Mouse (Mus musculus) heart, adult 8-10 months (tissue): ENCODE measurements around the gene Spocd1. TPM values are rescaled to one million over a fixed set of nuclear protein-coding genes. Genes with fewer than 3 reads are reported as not detected.

Experiments
- DNase-seq: peaks from one replicate; pipeline ENCODE4 v3.0.0; 2022; ENCODE audit warnings: low spot score
- total RNA-seq, 4 experiments: library from RNA; stranded (reverse); gene quantifications; 2 replicates each; pipeline ENCODE4 v1.2.4; 2022

The Spocd1 gene
- total RNA-seq, 4 experiments from 2014 or later = 0.09 TPM; not detected in 3

DNA sequence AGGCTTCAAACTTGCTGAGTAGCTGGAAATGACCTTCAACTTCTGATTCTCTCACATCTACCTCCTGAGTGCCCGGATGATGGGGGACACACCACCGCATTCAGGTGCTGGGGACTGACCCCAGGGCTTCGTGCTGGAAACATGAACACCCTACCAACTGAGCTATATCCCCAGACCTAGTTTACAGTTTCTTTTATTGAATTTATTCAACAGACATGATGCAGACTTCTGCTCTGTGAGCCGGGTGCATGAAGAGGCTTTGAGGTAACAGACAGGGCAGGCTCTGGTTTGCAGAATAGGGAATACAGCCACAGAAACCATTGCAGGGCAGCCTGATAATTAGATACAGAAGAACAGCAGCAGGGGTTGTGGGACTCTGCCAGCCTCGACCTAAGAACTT lies 10.6 kb upstream of the Spocd1 start:
- DNase-seq = no peak

DNA sequence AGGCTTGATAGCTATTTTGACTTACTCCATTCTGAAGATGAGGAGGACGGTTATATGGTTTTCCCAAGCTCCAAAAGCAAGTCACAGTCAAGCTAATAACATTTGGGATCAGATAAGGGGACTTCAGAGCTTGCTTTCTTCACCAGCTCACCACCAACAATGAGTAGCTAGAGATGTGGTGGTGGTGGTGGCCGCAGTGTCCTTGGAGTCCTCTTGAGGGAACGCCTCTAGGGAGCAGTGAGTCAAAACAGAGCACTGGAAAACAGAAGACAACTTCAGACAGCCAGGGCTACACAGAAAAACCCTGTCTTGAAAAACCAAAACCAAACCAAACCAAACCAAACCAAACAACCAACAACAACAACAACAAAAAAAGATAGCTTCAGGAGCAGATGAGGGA lies 10.1 kb upstream of the Spocd1 start:
- no peak for DNase-seq

DNA sequence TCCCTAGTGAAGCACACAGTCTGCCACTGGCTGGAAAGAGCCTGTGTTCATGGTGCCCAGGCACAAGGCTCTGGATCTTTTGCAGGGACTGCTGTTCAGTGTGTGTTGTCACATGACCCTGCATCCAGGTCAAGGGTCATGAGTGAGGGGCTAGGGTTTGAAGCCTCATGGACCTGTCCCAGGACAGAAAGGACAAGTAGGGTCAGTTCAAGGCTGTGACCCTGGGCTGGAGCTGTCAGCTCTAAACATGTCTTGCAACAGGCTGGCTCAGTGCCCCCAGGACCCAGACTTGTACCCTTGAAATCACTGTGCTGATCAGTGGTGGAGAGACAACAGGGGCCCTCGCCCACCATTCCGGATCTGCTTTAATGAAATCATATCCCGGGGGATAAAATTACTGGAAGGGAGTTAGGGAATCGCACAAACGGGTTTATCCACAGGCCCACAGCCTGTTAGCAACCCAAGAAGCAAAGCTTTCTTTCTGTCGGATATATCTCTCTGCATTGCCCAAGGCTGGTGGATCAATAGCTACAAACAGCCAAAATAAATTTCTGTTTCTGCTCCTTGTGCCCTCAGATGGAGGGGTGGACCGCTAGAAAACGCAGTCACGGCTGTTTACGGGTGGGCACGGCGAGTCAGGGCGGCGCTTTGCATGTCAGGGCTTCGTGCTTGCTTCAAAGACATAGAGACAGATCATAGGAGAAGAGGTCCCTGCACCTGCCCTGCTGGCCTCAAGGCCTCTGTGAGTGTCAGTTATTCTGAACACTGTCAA lies 8.3 kb upstream of the Spocd1 start:
- no peak for DNase-seq

DNA sequence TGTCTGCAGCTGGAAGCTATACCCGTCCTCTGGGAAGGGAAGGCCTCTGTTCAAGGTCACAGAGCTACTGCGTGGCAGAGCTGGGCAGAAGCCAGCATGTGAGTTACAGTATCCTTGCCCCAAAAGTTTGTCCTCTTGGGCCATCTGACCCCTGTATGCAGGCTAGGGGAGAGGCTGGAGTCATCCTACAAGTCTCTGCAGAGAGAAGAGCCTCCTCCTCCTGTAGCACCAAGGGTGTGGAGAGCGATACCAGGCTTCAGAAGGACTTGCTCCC lies 7.8 kb upstream of the Spocd1 start:
- no peak for DNase-seq

DNA sequence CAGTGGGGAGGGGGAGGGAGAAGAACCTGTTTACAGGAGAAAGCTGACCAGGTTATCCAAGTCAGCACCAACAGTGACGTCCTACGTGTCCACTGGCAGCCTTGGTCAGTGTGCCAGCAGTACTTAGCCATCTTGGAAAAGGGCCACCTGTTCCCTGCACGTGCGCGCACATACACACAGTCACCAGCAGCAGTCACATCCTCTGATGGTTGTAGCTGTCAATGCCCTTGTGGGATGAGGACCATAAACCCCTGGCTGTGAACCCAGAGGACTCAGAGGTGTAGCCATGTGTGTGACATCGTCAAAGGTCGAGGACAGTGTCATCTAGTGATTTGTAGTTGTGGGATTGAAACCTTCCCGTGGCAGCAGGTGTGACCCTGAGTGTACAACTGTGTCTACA lies 4.9 kb upstream of the Spocd1 start:
- no peak for DNase-seq

DNA sequence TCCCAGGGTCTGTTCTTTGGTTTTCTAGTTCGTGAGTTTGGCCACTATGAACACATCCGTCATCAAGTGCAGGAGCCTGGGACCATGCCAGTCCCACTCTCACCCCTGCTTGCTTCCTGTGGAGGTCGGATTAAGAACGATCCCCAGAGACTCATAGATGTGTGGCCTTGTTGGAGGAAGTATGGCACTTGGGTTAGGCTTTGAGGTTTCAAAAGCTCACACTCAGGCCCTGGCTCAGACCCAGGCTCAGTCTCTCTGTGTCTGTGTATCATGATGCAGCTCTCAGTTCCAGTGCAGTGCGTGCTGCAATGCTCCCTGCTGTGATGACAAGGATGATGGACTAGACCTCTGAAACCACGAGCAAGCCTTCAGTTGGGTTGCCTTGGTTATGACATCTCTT lies 4.4 kb upstream of the Spocd1 start:
- no peak for DNase-seq

DNA sequence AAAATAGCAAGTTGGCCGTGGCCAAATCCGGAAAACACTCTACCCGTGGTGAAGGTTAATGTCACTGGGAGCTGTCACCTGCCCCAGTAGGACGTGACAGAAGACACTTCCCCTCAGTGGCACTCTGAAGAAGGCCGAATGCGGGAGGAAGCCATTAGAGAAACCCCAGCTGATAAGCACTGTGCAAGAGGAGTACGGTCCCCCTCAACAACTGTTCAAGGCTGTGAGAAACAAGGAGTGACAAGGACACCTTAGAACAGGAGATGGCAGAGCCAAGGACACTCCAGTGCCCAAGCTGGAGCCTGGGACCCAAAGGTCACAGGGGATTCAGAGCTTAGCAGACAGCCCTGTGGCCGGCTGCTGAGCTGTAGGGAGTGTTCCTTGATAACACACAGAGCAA lies 2.5 kb upstream of the Spocd1 start:
- DNase-seq = peak; percentile 50

DNA sequence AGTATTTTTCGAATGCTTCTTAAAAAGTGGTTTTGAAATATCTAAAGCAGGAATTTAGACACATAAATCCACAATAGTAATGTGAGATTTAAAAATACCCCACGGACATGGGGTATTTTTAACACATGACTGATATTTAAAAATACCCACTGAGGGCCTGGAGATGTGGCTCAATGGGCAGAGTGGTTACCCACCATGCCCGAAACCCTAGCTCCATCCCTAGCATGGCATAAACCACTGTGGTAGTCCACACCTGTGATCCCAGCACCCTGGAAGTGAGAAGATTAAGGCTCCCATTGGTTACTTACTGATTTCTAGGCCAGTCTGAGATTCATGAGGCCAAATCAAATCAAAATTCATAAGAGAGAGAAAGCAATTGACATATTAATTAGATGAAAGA lies 2.0 kb upstream of the Spocd1 start:
- DNase-seq = no peak

DNA sequence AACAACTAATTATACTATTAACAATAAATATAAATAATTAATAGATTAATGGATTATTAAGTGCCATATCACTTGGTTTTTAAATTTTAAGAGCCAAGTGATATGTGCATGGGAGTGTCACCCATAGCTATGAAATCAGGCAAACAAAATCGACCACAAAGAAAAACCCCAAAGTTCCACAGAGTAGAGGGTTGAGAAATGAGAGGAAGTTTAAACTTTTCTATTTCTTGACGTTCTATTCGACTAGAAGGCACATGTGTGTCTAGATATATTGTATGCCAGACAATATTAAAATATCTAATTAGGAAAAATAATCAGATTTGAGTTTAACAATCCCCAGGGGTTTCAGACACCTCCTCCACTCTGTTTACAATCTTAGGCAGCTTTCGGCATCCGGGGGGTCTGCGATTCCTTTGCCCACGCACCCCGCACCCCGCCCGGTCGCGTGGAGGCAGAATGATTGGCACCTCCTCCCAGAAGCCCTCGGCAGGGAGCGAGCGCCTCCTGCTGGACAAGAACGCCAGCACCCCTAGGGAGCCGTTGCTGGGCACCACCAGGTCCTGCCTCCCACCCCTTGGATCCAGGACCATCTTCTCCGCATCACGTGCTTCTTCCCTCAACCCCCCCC lies 811 bp upstream of the Spocd1 start:
- DNase-seq = peak; percentile 79

DNA sequence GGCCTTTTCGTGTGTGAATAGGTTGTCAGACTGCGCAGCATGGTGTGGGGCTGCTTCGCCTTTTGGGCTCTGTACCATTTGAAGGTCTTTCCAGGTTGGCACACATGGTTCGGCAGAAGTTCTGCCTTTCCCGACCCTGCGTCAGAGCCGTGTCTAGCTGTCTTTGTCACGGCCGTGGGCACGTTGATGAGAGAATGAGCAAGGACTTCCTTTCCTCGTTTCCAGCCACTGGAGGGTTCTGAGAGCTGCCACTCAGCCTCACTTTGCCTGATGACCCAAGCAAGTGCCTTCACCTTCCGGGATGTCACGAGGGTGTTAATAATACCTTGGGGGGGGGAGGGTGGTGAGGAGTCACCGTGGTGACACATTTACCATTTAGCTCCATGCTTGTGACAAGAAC lies 4.6 kb downstream of the Spocd1 start:
- DNase-seq = no peak

DNA sequence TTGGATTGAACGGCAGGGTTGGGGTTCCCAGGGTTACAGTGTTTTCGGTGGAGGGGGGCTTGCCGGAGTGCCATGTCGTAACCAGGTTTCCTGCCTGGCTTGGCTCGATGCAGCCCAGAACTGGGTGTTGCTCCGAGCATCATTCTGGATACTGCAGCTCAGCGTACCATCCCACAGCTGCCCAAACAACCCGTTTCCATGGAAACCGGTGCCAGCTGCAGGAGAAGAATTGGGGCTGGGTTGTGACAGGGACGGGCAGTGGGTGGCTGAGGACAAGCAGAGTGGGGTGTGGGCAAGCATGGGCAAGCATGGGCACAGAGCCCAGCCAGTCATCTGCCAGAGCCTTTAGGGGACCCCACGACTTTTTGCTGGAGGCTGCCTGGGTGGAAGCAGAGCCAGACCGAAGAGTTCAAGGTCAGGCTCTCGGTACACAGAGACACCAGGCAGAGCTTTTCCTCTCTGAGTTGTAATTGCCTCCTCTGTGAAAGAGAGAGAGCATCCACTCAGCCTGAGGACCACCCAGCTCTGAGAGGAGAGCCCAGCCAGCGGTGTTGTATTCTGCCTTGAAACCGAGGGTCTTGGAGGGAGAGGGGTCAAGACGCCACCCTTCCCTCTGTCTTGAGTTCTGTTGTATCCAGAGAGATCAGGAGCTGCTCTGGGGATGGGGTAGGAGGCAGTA lies 5.3 kb downstream of the Spocd1 start:
- DNase-seq = no peak

DNA sequence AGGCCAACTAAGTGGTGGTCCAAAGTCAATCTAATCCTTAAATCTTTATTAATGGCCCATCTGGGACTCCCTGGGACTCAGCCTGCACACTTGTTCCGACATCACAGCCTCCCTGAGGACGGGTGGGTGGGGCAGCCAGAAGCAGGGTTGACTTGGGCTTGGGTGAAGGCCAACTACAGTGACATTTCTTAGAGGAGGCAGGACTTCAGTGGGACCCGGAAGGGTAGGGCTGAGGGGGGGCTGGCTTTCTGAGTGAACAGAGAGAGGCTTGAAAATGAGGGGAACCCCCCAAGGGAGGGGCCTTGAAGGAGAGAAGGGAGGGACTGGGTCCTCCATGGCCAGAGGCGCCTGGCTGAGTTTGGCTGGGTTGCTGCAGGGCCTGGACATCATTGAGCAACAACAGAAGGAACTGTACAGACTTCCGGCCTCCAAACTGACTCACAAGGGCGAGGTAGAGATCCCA lies 22.3 kb downstream of the Spocd1 start:
- DNase-seq = peak; percentile 47

DNA sequence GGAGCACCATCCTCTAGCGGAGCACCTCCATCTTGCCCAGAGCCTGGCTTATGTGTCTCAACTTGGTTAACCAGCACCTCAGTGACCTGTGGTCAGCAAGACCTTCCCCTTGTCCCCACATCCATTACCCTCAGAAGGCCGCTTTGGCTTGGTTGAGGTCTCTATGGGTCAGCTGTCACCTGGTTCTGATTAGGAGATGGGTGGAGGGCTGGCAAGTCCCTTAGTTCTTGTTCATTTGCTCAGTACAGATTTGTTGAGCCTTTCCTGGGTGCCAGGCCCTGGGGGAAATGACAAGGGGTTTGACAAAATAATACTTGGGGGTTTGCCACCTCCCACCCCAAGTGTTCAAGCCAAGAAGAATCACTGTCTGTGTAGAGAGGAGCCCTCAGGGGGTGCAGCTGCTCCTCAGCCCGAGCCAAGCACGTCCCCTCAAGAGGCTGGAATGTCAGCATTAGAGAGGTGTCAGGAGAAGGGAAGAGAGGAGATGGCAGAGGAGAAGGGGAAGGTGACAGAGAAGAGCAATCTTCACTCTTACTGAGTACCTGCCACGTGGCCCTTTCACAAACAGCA lies 23.3 kb downstream of the Spocd1 start:
- DNase-seq = no peak

DNA sequence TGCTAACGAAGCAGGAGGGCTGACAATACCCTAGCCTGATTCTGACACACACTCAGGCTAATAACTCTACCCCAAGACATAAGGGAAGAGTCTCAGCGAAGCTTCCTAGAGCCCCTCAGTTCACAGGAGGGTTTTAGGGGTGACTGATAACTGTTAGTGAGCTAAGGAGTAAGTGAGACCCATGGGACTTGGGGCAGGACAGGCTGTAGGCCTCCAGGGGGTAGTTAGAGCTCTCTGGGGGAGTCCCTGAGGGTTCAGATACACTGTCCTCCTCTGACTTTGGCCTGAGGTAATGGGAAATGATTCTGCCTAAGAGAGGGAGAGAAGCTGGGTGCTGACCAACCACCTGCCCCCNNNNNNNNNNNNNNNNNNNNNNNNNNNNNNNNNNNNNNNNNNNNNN lies 25.5 kb downstream of the Spocd1 start:
- DNase-seq = no peak

DNA sequence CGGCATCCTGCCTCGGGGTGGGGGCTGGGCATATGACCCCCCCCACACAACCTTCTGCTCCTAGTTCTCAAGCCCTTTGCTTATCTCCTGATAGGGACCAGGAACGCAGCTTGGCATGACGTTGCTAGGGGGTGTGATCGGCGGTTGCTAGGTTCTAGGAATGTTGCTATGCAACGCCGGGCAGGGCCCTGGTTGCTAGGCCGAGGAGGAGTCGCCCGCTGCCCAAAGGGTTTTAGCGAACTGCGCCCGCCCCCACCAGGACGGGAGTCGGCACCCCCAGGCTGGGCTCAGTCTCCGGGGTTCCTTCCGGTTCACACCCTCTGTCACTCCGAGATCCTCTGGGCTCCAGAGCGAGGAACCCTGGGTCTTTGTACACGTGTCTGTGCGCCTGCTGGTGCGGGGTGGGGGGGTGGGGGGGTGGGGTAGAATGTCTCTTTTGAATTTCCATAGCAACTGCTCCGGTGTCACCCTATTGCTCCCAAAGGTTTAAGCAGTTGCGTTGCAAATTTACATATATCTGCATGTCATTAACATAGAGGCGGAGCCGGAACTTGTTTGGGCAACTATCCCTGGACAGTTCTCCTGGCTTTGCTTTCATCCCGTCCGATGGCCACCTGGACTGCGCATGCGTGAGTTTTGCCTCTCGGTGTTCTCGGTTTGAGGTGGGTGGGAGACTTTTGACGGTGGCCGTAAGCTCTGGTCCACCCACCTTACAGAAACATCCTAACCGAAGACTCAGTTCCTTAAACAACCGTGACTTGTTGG lies 31.3 kb downstream of the Spocd1 start:
- peak; percentile 33 for DNase-seq

DNA sequence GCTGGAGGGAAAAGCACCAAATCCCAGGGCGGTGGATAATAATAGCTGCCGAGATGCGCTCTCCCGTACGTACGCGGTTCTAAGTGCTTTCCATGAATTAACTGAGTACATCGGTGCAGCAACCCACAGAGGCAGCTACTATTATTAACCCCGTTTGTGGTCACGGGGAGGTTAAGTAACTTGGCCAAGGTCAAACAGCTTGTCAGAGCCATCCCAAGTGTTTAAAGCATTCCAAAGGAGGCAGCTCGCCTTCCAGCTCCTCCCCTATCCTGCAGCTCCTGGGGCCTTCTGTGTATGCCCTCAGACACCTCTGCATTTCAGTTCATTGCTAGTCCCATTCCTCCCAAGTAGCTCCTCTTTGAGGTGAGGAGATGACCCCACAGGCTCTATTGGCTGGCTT lies 36.2 kb downstream of the Spocd1 start:
- DNase-seq = no peak

DNA sequence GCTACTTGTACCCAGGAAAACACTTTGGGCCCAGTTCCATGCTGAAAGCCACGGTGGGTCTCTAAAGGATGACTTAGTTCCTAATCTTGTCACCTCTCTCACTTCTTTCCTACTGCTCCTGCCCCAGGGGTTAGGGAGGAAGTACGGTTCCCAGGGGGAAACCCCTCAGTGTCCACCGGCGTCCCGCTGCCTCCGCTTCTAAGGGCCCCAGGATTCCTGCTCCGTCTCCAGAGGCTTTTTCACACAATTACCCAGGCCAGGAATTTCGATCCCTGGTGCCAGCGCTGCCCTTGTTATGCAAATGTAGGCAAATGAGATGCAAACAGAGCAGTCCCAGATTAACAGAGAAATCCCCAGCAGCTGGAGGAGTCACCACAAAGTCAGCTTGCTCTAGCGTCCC lies 37.2 kb downstream of the Spocd1 start:
- DNase-seq = no peak

DNA sequence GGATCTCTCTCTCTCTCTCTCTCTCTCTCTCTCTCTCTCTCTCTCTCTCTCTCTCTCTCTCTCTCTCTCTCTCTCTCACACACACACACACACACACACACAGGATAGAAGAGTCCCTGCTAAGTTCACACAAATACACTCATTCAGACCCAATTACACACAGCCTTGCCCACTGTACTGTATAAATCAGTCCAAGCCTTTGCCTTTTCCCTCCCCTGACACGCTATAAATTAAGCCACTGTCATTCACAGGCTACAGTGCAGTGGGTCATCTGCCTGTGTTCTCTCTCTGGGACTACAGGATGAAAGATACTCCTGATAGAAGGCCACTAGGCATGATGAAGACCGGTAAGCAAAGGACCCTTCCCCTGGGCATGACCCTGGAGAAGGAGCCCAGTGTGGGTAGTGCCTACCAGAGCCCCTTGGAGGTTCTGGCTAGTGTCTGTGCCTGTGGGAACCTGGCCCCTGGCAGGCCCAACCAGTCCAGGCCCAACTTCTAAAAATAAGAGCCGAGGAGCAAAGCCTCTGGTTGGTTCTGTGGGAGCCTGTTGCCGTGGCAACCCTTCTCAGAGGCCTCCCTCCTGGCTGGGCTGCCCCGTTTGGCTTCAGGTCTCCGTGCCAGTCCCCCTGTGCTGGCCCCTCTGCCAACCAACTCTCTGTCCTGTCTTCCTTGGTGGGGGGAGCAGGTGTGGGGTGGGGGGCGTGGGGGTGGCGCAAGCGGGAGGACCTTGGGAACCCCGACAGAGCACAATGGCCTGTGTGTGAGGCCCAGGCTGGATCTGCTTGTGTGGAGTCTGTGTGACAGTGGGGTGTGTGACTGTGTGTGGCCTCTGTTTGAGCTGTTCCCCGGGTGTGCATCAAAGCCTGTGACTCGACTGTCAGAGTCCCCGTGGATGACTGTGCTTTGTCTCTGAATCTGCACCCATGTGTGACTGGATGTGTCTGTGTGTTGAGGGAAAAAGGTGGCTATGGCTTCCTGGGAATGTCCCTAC lies 38.3 kb downstream of the Spocd1 start:
- no peak for DNase-seq

DNA sequence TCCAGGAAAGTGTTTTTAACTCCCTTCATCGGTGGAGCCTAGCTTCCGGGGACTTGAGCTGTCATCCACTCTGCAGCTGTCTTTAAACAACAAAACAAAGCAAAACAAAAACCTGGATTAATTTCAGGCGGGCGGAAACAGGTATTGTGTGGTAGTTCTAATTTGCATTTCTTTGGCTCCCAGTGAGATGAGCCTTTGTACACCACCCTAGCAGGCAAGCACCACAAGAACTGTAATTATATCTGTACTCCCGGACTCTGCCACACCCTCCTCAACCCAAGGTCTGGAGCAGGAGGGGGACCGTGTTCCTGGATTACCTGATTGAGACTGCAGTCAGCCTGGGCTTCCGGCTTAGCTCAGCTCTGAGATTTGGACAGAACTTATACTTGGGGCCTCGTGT lies 41.1 kb downstream of the Spocd1 start:
- no peak for DNase-seq

DNA sequence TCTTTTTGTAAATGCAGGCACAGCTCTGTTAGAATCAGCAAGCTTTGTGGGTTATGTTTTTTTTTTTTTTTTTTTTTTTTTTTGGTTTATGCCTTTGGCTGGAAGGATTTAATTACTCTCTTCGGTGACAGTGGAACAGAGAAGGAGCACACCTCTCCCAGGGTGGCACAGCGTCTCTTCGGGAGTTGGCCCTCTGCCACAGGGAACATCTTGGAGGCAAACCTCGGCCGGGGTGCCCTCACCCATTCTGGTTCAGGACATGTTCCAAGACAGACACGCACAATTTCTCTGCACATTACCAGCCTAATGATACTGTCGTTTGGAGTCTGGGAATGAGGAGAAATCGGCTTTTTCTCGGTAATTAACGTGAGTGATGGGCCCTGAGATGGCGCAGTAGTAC lies 41.8 kb downstream of the Spocd1 start:
- no peak for DNase-seq

DNA sequence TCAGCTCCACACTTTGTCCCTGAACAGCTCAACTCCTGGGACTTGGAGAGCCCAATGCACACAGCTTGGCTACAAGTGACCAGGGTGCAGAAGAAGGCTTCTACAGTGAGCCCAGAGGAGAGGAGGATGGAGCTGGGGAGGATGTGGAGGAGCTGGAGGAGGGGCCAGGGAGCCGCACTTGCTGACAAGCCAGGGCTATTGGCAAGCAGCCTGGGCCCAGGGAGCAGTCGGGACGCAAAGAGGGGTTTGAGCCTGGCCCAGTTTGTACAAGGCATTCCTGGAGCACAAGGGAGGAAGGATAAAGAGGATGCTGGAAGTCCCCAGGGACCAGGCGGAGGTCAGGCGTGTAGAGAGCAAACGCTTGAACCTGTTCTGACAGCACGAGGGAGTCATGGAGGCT lies 42.9 kb downstream of the Spocd1 start:
- DNase-seq = no peak
